Mouse (Mus musculus): ENCODE measurements around the gene Yipf2. TPM values are rescaled to one million over a fixed set of nuclear protein-coding genes. Genes with fewer than 3 reads are reported as not detected.

The Yipf2 gene
- polyA plus RNA-seq, 1 experiment from 2014 or later = 28.7 TPM

- H3K27ac ChIP-seq = peak overlapping the region; percentile 91
- peak overlapping the region; percentile 94 for H3K9ac ChIP-seq (replicated peaks)
- H3K4me2 ChIP-seq (replicated peaks) = peak overlapping the region; percentile 98
- H3K9me3 ChIP-seq = no peaks in the 10 kb centered on the region
- H3K4me3 ChIP-seq (replicated peaks) = peak overlapping the region; percentile 100
- WGBS = 2% methylated on average over 69 of the region's 69 CpGs
- no peaks in the 10 kb centered on the region for H3K27me3 ChIP-seq
- H3K4me1 ChIP-seq (replicated peaks) = peaks cover 33% of the 10 kb centered on the region
- no peak; the same call in none of the 2 replicates for ATAC-seq
- peaks cover 40% of the 10 kb centered on the region for H3K36me3 ChIP-seq
Observed at GRCm38 (mm10) chr9:21593122-21593721, 594 bp upstream of the Yipf2 start.

GRCm38 (mm10) chr9:21591831-21592702 lies 561 bp downstream of the Yipf2 start:
- H3K36me3 ChIP-seq = peaks cover 52% of the 10 kb centered on the region
- peaks cover 33% of the 10 kb centered on the region for H3K4me1 ChIP-seq (replicated peaks)
- ATAC-seq = peak; percentile 83; the same call in 1 of the 2 replicates
- WGBS = 21% methylated on average over 17 of the region's 17 CpGs
- peak overlapping the region; percentile 94 for H3K9ac ChIP-seq (replicated peaks)
- H3K9me3 ChIP-seq = no peaks in the 10 kb centered on the region
- H3K27ac ChIP-seq = peak overlapping the region; percentile 91
- peak overlapping the region; percentile 98 for H3K4me2 ChIP-seq (replicated peaks)
- H3K27me3 ChIP-seq = no peaks in the 10 kb centered on the region
- peak overlapping the region; percentile 100 for H3K4me3 ChIP-seq (replicated peaks)

GRCm38 (mm10) chr9:21591127-21591830 lies 1.3 kb downstream of the Yipf2 start:
- 86% methylated on average over 6 of the region's 6 CpGs for WGBS
- Histone ChIP-seq H3K9me3 (no peaks in the 10 kb centered on the region), H3K4me1 (replicated peaks) (peaks cover 33% of the 10 kb centered on the region), H3K27ac (no peak overlapping the region), H3K9ac (replicated peaks) (no peak overlapping the region), H3K4me3 (replicated peaks) (no peak overlapping the region), H3K4me2 (replicated peaks) (peak overlapping the region; percentile 98), H3K27me3 (no peaks in the 10 kb centered on the region), H3K36me3 (peaks cover 57% of the 10 kb centered on the region)
- no peak for ATAC-seq

- H3K9me3 ChIP-seq = no peaks in the 10 kb centered on the region
- H3K9ac ChIP-seq (replicated peaks) = no peak overlapping the region
- H3K27ac ChIP-seq = no peak overlapping the region
- no peaks in the 10 kb centered on the region for H3K27me3 ChIP-seq
- peaks cover 59% of the 10 kb centered on the region for H3K36me3 ChIP-seq
- peaks cover 26% of the 10 kb centered on the region for H3K4me1 ChIP-seq (replicated peaks)
- H3K4me3 ChIP-seq (replicated peaks) = no peak overlapping the region
- no peak overlapping the region for H3K4me2 ChIP-seq (replicated peaks)
- ATAC-seq = no peak
- 91% methylated on average over 5 of the region's 5 CpGs for WGBS
Observed at GRCm38 (mm10) chr9:21589538-21589937, 3.1 kb downstream of the Yipf2 start.

- Histone ChIP-seq H3K9ac (replicated peaks) (no peak overlapping the region), H3K4me2 (replicated peaks) (no peak overlapping the region), H3K4me1 (replicated peaks) (peaks cover 14% of the 10 kb centered on the region), H3K27me3 (no peaks in the 10 kb centered on the region), H3K27ac (no peak overlapping the region; the same call in 1 of the 2 replicates), H3K9me3 (no peaks in the 10 kb centered on the region), H3K4me3 (replicated peaks) (no peak overlapping the region), H3K36me3 (peaks cover 68% of the 10 kb centered on the region)
- WGBS = 92% methylated on average over 8 of the region's 8 CpGs
- ATAC-seq = no peak
Observed at GRCm38 (mm10) chr9:21588350-21588749, 4.3 kb downstream of the Yipf2 start.

GRCm38 (mm10) chr9:21587678-21588349 lies 4.8 kb downstream of the Yipf2 start:
- H3K9me3 ChIP-seq = no peaks in the 10 kb centered on the region
- H3K4me1 ChIP-seq (replicated peaks) = peaks cover 14% of the 10 kb centered on the region
- no peak overlapping the region for H3K4me2 ChIP-seq (replicated peaks)
- H3K4me3 ChIP-seq (replicated peaks) = no peak overlapping the region
- ATAC-seq = no peak
- H3K27ac ChIP-seq = no peak overlapping the region
- no peaks in the 10 kb centered on the region for H3K27me3 ChIP-seq
- peaks cover 73% of the 10 kb centered on the region for H3K36me3 ChIP-seq
- whole genome bisulfite sequencing = 87% methylated on average over 23 of the region's 23 CpGs
- H3K9ac ChIP-seq (replicated peaks) = no peak overlapping the region

GRCm38 (mm10) chr9:21585401-21585800 lies 7.2 kb downstream of the Yipf2 start:
- H3K4me2 ChIP-seq (replicated peaks) = no peak overlapping the region
- no peaks in the 10 kb centered on the region for H3K4me1 ChIP-seq (replicated peaks)
- WGBS = 96% methylated on average over 1 of the region's 1 CpGs
- H3K9ac ChIP-seq (replicated peaks) = no peak overlapping the region
- no peak for ATAC-seq
- H3K4me3 ChIP-seq (replicated peaks) = no peak overlapping the region
- H3K27me3 ChIP-seq = no peaks in the 10 kb centered on the region
- H3K36me3 ChIP-seq = peaks cover 92% of the 10 kb centered on the region
- H3K9me3 ChIP-seq = no peaks in the 10 kb centered on the region
- H3K27ac ChIP-seq = no peak overlapping the region

GRCm38 (mm10) chr9:21578226-21578625 lies 14.4 kb downstream of the Yipf2 start:
- Histone ChIP-seq H3K4me3 (replicated peaks) (no peak overlapping the region), H3K27me3 (no peaks in the 10 kb centered on the region), H3K9me3 (no peaks in the 10 kb centered on the region), H3K9ac (replicated peaks) (no peak overlapping the region), H3K4me1 (replicated peaks) (no peaks in the 10 kb centered on the region), H3K27ac (no peak overlapping the region), H3K4me2 (replicated peaks) (no peak overlapping the region), H3K36me3 (peaks cover 89% of the 10 kb centered on the region)
- ATAC-seq = no peak
- 52% methylated on average over 3 of the region's 3 CpGs for WGBS

- Histone ChIP-seq H3K36me3 (peaks cover 89% of the 10 kb centered on the region), H3K27me3 (no peaks in the 10 kb centered on the region), H3K9me3 (no peaks in the 10 kb centered on the region), H3K4me1 (replicated peaks) (no peaks in the 10 kb centered on the region), H3K27ac (no peak overlapping the region), H3K9ac (replicated peaks) (no peak overlapping the region), H3K4me3 (replicated peaks) (no peak overlapping the region), H3K4me2 (replicated peaks) (no peak overlapping the region)
- ATAC-seq = no peak
- 100% methylated on average over 1 of the region's 1 CpGs for WGBS
Observed at GRCm38 (mm10) chr9:21576286-21576685, 16.3 kb downstream of the Yipf2 start.

GRCm38 (mm10) chr9:21575253-21575652 lies 17.4 kb downstream of the Yipf2 start:
- Histone ChIP-seq H3K27me3 (no peaks in the 10 kb centered on the region), H3K27ac (no peak overlapping the region), H3K36me3 (peaks cover 94% of the 10 kb centered on the region), H3K4me1 (replicated peaks) (no peaks in the 10 kb centered on the region), H3K9ac (replicated peaks) (no peak overlapping the region), H3K4me2 (replicated peaks) (no peak overlapping the region), H3K4me3 (replicated peaks) (no peak overlapping the region), H3K9me3 (no peaks in the 10 kb centered on the region)
- peak; percentile 30; the same call in 1 of the 2 replicates for ATAC-seq
- WGBS = 98% methylated on average over 10 of the region's 10 CpGs

- Histone ChIP-seq H3K4me3 (replicated peaks) (no peak overlapping the region), H3K27ac (no peak overlapping the region), H3K27me3 (no peaks in the 10 kb centered on the region), H3K9ac (replicated peaks) (no peak overlapping the region), H3K36me3 (peaks cover 94% of the 10 kb centered on the region), H3K4me1 (replicated peaks) (no peaks in the 10 kb centered on the region), H3K4me2 (replicated peaks) (no peak overlapping the region), H3K9me3 (no peaks in the 10 kb centered on the region)
- no peak for ATAC-seq
- 96% methylated on average over 8 of the region's 8 CpGs for WGBS
Observed at GRCm38 (mm10) chr9:21574012-21574801, 18.4 kb downstream of the Yipf2 start.

Data from midbrain, embryonic 13.5 days (tissue).